In genomic region chr12:101361468-101361867, GRCm38 (mm10) we compare ENCODE assay signal across 32 mouse cellular contexts. TPM values are rescaled to one million over a fixed set of nuclear protein-coding genes. Genes with fewer than 3 reads are reported as not detected.
DNase-seq lines count a peak whose midpoint lies in the region; ATAC-seq and TF ChIP-seq lines count a peak whose summit lies in the region.
"Not testable (repeated sequence)": the region's sequence is repeated elsewhere in the genome, so short reads cannot be mapped to it uniquely, and the experiment has no call there.
"Had no signal": no experiment of that assay in that cellular context is flagged by ENCODE, and none has a peak within 500 bp of the region (broad histone marks: within the 10 kb centered on the region; RNA-seq: fewer than 3 reads in every experiment).

No protein-coding gene starts in this region.

- WGBS in embryonic facial prominence, embryonic 11.5 days: 79% methylated on average over 1 of the region's 1 CpGs
- 82% methylated on average over 1 of the region's 1 CpGs for WGBS in hindbrain, postnatal 0 days
- 86% methylated on average over 1 of the region's 1 CpGs for whole genome bisulfite sequencing in midbrain, postnatal 0 days
- WGBS in stomach, postnatal 0 days: 89% methylated on average over 1 of the region's 1 CpGs

- not testable (repeated sequence) for TF ChIP-seq EP300 in stomach, postnatal 0 days (optimal IDR thresholded peaks at IDR 0.05)

- H3K36me3 ChIP-seq in embryonic facial prominence, embryonic 11.5 days (replicated peaks; ENCODE audit: control insufficient read depth, insufficient read depth, low read depth, low read length); hindbrain, postnatal 0 days (ENCODE audit: insufficient read depth, low read length); midbrain, postnatal 0 days (ENCODE audit: insufficient read depth, low read length); stomach, postnatal 0 days (ENCODE audit: control insufficient read depth, insufficient read depth, low read length): not testable (repeated sequence)

- not testable (repeated sequence) for H3K4me2 ChIP-seq in embryonic facial prominence, embryonic 11.5 days (ENCODE audit: low read depth, low read length); hindbrain, postnatal 0 days (ENCODE audit: low read depth, low read length); midbrain, postnatal 0 days (ENCODE audit: low read depth, low read length, poor library complexity, severe bottlenecking); stomach, postnatal 0 days (replicated peaks; ENCODE audit: low read depth)

- not testable (repeated sequence) for H3K27me3 ChIP-seq in embryonic facial prominence, embryonic 11.5 days (ENCODE audit: control insufficient read depth, insufficient read depth, low read length); hindbrain, postnatal 0 days (ENCODE audit: insufficient read depth, low read length); midbrain, postnatal 0 days (ENCODE audit: insufficient read depth, low read length); stomach, postnatal 0 days (ENCODE audit: control insufficient read depth, insufficient read depth, low read length)

- TF ChIP-seq CTCF in hindbrain, postnatal 0 days (IDR thresholded peaks at IDR 0.05; ENCODE audit: low read depth): peak; percentile 49
- peak; percentile 53 for TF ChIP-seq CTCF in midbrain, postnatal 0 days (IDR thresholded peaks at IDR 0.05)
- peak; percentile 47 for TF ChIP-seq CTCF in stomach, postnatal 0 days (IDR thresholded peaks at IDR 0.05; ENCODE audit: low read depth)

- H3K9ac ChIP-seq in embryonic facial prominence, embryonic 11.5 days (replicated peaks; ENCODE audit: low read length); hindbrain, postnatal 0 days (replicated peaks; ENCODE audit: low read length); midbrain, postnatal 0 days (replicated peaks; ENCODE audit: low read length, poor library complexity, severe bottlenecking); stomach, postnatal 0 days (ENCODE audit: low read length): not testable (repeated sequence)

- not testable (repeated sequence) for H3K9me3 ChIP-seq in embryonic facial prominence, embryonic 11.5 days (replicated peaks; ENCODE audit: control insufficient read depth, low read length); hindbrain, postnatal 0 days (ENCODE audit: low read length); midbrain, postnatal 0 days (ENCODE audit: low read length); stomach, postnatal 0 days (ENCODE audit: control insufficient read depth, low read length)

- H3K4me3 ChIP-seq in embryonic facial prominence, embryonic 11.5 days (ENCODE audit: low read depth, low read length); hindbrain, postnatal 0 days (ENCODE audit: low read length); midbrain, postnatal 0 days (ENCODE audit: low read depth, low read length); stomach, postnatal 0 days (ENCODE audit: low read depth, low read length): not testable (repeated sequence)

- ATAC-seq in embryonic facial prominence, embryonic 11.5 days (replicated peaks; ENCODE audit: insufficient number of reproducible peaks, low FRiP score, low TSS enrichment, low read depth); hindbrain, postnatal 0 days; midbrain, postnatal 0 days (ENCODE audit: low FRiP score); stomach, postnatal 0 days (ENCODE audit: low FRiP score, low TSS enrichment): not testable (repeated sequence)

- not testable (repeated sequence) for H3K27ac ChIP-seq in embryonic facial prominence, embryonic 11.5 days (replicated peaks; ENCODE audit: low read depth, low read length); hindbrain, postnatal 0 days; midbrain, postnatal 0 days (ENCODE audit: low read depth, low read length); stomach, postnatal 0 days (replicated peaks)

- peak; percentile 21 for DNase-seq in 416B (ENCODE audit: low read depth)
- peak; percentile 3 for DNase-seq in adrenal gland, postnatal 10 days
- peak; percentile 1 for DNase-seq in embryonic facial prominence, embryonic 11.5 days (ENCODE audit: low spot score)
- DNase-seq in hindbrain, postnatal 0 days (ENCODE audit: low spot score): peak; percentile 12
- peak; percentile 0 for DNase-seq in kidney, postnatal 14 days
- DNase-seq in left cerebral cortex, adult 18-20 months (ENCODE audit: low spot score in 2 of 2): peak; percentile 1 to 2
- DNase-seq in midbrain, postnatal 0 days (ENCODE audit: low spot score): peak; percentile 6
- not testable (repeated sequence) for DNase-seq in stomach, postnatal 0 days (ENCODE audit: low spot score)

- not testable (repeated sequence) for H3K4me1 ChIP-seq in embryonic facial prominence, embryonic 11.5 days (ENCODE audit: control insufficient read depth, insufficient read depth, low read length); hindbrain, postnatal 0 days (ENCODE audit: insufficient read depth, low read length); midbrain, postnatal 0 days (ENCODE audit: insufficient read depth, low read length); stomach, postnatal 0 days (replicated peaks; ENCODE audit: control insufficient read depth, insufficient read depth)

RNA-seq across cellular contexts. Expression of gene Catsperb, which starts 43.0 kb away (rescaled TPM):
- total RNA-seq in adrenal gland, postnatal 10 days (2021): not detected
- polyA plus RNA-seq in embryonic facial prominence, embryonic 11.5 days (2014; fragmentation: Nextera tagmentation; extraction: Ambion mirVana): not detected in 2 replicates
- total RNA-seq in hindbrain, postnatal 0 days (2014; rRNA removed): not detected in 2 replicates
- not detected in 2 replicates for polyA plus RNA-seq in hindbrain, postnatal 0 days (2015; fragmentation: Nextera tagmentation; extraction: Ambion mirVana)
- not detected for total RNA-seq in left cerebral cortex, adult 18-20 months (2021)
- not detected in 2 replicates for total RNA-seq in midbrain, postnatal 0 days (2014; rRNA removed)
- not detected in 2 replicates for polyA plus RNA-seq in midbrain, postnatal 0 days (2015; fragmentation: Nextera tagmentation; extraction: Ambion mirVana)
- polyA plus RNA-seq in stomach, postnatal 0 days (2015; fragmentation: Nextera tagmentation; extraction: Ambion mirVana): not detected in 2 replicates
- total RNA-seq: adrenal gland, postnatal 25 days; common myeloid progenitor, adult 5-6 weeks; gastrocnemius, adult 8-10 months; hematopoietic stem cell, adult 5-6 weeks; layer of hippocampus, adult 8-10 months; left cerebral cortex, adult 8-10 months; liver, adult 2 months; MEL had no signal
- polyA plus RNA-seq: embryonic facial prominence, embryonic 13.5 days; erythroblast, embryonic 14.5 days; forebrain, embryonic 13.5 days; gonadal fat pad, adult 2 months; heart, embryonic 10.5 days; heart, embryonic 16.5 days; hindbrain, embryonic 15.5 days; intestine, embryonic 15.5 days; kidney, embryonic 15.5 days; limb, embryonic 11.5 days; liver, adult 2 months; liver, embryonic 16.5 days; lung, postnatal 0 days; macrophage; midbrain, embryonic 16.5 days; neural tube, embryonic 14.5 days; urinary bladder, adult 2 months had no signal
